Mouse (Mus musculus): ENCODE results near the gene Plagl2.
A peak's percentile ranks its signal among the peaks of the same experiment; 100 is the strongest.

The Plagl2 gene

DNA sequence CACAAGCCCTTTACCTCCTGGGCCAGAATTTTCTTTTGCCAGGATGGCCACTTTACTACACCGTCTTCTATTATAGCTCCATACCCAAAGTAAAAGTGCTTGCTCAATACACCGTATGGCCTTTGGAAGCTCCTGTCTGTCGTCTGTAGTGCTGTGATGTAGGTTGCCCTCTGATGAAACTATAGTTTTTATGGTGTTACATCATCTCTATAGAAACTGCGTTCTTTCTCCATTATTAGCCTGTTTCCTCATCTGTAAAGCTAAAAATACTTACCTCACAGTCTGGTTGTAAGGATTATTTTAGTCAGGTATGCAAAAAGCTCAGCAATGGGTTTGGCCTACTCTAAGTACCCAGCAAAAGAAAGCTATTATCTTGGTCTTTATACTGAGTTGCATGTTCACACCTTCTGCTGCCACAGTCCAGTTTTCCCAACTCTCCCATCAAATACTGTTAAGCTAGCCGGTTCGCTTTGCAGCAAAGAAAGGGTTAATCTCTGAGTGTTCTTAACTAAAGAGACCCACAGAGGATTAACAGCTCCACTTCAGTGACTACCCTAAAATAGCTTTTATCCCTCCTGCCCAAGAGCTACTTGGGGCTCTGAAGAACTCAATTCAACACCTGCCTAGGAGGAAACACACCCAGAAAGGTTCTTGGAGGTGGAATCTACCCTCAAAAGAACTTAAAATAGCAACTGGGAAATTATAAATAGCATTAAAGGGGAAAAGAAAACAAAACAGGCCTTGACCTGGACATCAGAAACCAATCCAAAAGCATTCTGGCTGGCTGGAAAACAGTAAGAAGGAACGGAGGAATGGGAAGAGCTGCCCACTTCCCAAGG lies 2.0 kb downstream of the Plagl2 start:
- DNase-seq = no peak

DNA sequence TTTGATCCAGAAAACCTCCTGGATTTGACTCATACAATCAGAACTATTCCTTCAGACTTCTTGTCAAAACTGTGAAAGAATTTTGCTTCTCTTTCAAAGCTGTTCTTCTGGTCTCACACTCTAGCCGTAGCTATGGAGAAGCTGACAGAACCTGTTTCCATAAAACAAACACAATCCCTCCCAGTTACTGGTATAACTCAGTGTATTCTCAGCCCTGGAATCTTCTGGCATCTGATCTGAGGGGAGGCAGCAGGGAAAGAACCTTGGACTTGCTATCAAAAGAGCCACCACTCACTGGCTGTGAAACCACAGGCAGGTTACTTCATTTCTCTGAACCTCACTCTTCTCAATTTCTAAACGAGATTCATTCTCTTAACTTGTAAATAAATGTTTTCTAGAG lies 2.8 kb downstream of the Plagl2 start:
- no peak for DNase-seq

- no peak for DNase-seq
These were observed 3.3 kb downstream of the Plagl2 start for GRCm38 (mm10) chr2:153237891-153238290.

DNA sequence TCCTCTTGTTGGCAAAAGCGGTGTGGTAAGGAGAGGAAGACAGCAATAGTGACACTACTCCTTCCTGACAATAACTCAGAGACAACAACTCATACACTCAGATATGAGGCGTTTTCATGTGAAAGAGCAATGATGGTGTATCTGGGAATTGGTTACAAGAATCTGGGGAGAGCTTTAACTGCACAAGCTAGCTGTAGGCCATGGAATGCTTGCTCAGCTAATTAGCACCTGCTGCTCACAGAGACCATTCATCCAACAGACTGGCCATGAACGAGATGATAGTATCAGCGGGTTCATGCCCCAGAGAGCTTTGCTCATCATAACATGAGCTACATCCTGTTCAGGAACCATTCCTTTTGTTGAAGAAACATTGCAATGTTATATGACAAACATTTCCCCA lies 4.0 kb downstream of the Plagl2 start:
- no peak for DNase-seq

- DNase-seq = no peak
These were observed 12.7 kb downstream of the Plagl2 start for GRCm38 (mm10) chr2:153228523-153228922.

DNA sequence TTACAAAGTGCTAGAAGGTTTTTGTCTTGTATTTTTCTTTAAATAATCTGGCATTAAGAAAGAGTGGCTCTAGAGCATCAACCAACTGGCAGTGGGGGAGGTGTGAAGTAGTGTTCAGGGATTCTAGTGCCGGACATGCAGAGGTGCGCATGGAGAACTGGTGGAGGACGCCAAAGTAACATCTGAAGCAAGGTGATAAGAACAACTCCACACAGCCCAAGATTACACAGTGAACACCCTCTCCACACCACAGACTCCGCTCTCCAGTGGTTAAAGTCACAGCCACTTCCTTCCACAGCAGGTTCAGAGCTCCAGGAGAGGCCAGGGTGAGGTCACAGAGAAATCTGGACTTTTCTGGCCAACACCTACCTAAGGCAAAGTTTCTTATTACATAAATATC lies 13.3 kb downstream of the Plagl2 start:
- no peak for DNase-seq

GRCm38 (mm10) chr2:153225595-153225953 lies 15.7 kb downstream of the Plagl2 start:
- no peak for DNase-seq

DNA sequence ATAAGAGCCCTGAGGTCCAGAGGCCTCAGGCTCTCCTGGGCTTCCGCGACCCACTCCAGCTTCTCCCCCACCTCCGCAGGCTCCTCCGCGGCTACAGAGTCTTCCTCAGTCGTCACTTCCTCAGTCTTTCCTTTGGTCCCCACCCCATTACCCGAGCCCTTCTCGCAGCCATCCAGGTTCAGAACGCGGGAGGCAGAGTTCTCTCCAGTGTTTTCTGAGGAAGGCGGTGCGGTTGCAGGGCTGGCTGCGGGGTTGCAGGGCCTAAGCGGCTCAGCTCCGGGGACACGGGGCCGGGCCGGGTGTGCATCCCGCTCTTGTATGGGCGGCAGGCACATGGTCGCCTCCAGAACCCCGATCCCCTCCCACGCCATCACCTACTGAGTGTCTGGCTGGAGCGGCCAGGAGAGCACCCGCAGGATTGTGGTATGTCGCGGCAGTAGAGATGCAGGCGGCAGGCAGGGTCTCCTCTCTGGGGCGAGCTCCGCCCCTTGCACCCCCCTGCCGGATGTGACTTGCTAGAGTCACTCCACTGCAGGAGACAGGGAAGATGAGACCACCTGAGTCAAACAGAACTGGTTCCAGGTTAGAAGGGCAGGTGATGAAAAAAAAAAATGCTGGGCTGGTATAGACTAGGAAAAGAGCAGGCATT lies 16.2 kb downstream of the Plagl2 start, which contains the start of gene Tspyl3:
TSS of gene Tspyl3 (minus strand) at position 496 of the 649 bp plus-strand sequence.
- peak; percentile 87 for DNase-seq

- DNase-seq = no peak
These were observed 18.7 kb downstream of the Plagl2 start for GRCm38 (mm10) chr2:153222566-153222965.

DNA sequence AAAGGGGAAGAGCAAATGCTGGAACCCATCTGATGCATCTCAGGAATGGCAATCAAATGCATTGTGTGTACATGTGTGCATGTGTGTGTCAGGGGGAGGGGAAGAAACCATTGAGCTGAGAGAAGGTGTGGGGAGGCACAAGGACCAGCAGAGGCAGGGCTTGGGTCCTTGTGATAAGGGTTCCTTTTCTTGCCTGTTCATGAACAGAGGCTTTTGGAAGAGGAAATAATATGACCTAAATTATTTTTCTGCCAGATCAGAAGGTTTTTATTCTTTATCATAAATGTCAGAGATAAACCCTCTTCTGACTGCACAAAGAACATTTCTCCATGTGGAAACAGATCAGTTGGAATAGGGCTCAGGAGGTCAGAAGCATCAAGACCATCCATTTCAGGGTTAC lies 19.1 kb downstream of the Plagl2 start:
- no peak for DNase-seq

DNA sequence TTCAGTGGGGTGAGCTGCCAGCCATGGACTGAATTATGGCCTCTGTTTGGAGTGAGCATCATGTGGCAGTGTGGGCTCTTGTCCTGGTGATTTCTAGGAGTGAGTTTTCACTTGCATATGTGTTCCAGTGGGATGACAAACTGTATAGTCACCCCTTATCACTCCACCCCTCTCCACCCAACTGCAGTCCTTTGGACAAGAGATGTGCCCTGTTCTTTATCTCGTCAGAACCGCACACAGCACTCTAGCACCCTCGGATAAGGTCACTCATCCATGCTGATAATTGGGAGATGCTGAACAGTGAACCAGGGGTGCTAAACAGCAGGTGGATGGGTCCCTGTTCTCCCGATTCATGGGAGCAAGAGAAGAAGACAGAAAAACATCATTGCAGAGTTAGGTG lies 19.6 kb downstream of the Plagl2 start:
- no peak for DNase-seq

DNA sequence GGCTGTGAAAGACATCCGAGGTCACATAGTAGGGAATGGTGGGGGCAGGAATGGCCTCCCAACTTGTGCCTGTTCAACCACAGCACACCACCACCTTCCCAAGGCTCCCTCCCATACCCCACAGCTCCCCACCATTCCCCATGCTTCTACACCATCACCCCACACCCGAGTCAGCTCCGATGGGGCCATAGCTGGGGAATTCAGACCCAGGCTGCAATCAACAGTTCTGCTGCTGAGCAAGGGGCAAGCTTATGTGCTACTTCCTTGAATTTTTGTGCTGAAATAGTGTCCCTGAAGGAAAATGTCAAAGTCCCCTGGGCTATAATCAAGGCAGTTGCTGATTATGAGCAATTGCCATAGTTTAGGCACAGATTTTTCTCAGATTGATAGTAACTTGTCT lies 22.7 kb downstream of the Plagl2 start:
- DNase-seq = no peak

- DNase-seq = no peak
These were observed 23.3 kb downstream of the Plagl2 start for GRCm38 (mm10) chr2:153217826-153218340.

DNA sequence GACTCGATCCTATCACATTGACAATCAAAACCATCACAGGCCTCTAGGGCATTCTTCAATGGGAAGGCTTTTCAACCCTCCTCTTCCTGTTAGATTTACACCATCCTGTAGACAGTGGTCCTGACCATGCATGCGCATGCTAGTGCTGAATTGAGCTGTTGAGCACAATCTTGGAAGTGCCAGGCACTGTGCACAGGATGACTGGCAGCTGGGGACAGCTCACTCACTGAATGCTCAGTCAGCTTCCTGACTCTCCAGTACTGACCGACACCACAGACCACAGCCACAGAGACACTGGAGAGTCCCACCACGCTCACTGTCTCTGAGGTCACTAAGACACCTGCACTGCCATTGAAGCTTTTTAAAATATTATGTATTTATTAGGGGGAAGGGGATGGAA lies 25.8 kb downstream of the Plagl2 start:
- no peak for DNase-seq

GRCm38 (mm10) chr2:153214771-153215259 lies 26.4 kb downstream of the Plagl2 start:
- peak; percentile 50 for DNase-seq

DNA sequence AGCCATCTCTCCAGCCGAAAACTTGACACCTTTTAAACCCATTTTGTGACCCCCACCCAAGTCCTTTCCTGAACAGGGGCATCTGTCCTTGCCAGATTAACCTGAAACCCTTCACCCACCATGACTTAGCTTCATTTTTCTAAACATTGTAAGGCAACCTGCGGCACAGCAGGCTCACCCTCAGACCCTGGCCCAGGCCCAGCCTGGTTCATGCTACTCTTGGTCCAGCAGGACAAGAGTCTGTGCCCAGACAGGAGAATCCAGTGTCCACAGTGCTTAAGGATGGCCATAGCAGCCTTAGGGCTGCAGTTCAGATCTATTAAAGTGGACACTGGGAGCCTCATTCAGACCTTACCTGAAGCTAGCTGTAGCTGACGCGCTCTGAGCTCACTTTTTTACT lies 27.9 kb downstream of the Plagl2 start:
- DNase-seq = no peak

DNA sequence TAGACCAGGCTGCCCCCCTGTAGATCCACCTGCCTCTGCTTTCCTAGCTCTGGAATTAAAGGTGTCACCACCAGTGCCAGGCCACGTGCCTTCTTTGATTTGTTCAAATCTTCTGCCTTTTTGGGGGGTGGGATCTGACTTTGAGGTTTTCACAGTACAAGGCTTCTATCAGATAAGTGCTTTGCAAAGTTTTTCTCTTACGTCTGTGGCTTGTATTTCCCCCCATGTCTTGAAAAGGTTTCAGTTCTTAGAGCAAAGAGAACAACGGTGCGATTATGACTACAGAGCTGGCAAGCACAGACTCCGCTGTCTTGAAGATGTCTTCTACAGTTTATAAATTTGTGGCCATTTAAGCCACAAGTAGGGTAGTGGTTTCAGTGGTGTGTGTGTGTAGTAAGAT lies 29.8 kb downstream of the Plagl2 start:
- no peak for DNase-seq

- no peak for DNase-seq
These were observed 31.9 kb downstream of the Plagl2 start for GRCm38 (mm10) chr2:153209286-153209685.

GRCm38 (mm10) chr2:153208149-153208548 lies 33.1 kb downstream of the Plagl2 start:
- DNase-seq = no peak

DNA sequence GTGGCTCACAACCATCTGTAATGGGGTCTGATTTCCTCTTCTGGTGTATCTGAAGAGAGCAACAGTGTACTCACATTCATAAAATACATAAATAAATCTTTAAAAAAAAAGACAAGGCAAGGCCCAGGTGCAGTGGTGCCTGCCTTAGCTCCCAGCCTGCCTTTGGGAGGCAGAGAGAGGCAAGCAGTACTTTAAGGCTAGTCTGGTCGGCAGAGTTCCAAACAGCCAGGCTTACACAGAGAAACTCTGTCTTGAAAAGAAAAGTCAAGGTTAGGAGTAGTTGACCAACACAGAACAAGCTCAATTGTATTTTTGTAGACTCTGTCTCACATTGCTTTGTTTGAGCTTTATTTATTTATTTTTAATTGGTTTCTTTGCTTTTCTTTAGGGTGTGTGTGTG lies 38.5 kb downstream of the Plagl2 start:
- DNase-seq = no peak

DNA sequence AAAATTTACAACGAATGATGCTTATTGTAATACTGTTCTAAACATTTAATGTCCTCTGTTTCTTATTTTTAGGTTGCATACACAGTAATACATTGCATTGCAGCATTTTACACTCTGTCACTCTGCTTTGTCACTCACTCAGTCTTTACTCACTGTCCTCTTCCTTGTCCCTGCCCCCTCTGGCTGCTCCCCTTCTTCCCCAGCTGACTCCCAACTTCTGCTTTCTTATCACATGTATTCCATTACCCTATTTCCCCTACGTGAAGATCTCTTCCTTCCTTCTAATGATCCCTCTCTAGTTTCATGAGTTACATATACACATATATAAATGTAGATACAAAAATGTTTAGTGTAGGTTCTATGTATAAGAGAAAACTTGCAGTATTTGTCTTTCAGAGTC lies 42.1 kb downstream of the Plagl2 start:
- no peak for DNase-seq

- no peak for DNase-seq
These were observed 42.7 kb downstream of the Plagl2 start for GRCm38 (mm10) chr2:153198485-153198884.

DNA sequence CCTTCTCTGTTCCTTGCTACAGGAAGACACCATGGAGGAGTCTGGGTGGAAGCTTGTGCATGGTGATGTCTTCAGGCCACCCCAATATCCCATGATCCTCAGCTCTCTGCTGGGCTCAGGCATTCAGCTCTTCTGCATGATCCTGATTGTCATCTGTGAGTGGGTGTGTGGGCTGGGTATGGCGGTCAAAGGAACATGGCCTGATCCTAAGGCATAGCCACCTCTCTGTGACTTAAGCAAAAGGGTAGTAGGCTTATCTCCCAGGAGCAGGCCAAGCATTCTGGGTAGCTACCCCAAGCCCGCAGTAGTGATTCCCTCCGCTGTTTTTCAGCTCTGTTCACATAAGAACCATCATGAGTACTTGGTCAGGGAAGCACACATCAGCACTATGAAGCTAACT lies 47.0 kb downstream of the Plagl2 start:
- no peak for DNase-seq

GRCm38 (mm10) chr2:153191242-153191641 lies 50.0 kb downstream of the Plagl2 start:
- DNase-seq = no peak
